ENCODE assay signal across 8 mouse cellular contexts in genomic region chr6:70797581-70798251, GRCm38 (mm10). TPM values are rescaled to one million over a fixed set of nuclear protein-coding genes. Genes with fewer than 3 reads are reported as not detected.
DNase-seq lines count a peak whose midpoint lies in the region; ATAC-seq and TF ChIP-seq lines count a peak whose summit lies in the region.

No protein-coding gene starts in this region.

- peaks cover 0 to 2% of the 10 kb centered on the region in 2 experiments; a peak in 1 of 4 replicates for H3K4me1 ChIP-seq in ES-E14 (ENCODE audit: control insufficient read depth in 2 of 2, insufficient read depth in 2 of 2, low read length in 2 of 2, poor library complexity in 1 of 2)
- H3K4me1 ChIP-seq in intestine, embryonic 15.5 days (replicated peaks): 0 out of 2 replicates have a peak, but pooled peaks cover 4% of the 10 kb centered on the region
- H3K4me1 ChIP-seq in liver, embryonic 14.5 days (replicated peaks; ENCODE audit: control insufficient read depth in 2 of 2, insufficient read depth in 2 of 2, low read length in 1 of 2): peaks cover 15 to 33% of the 10 kb centered on the region in 2 experiments

- in situ Hi-C loops in ES-E14 (cut with MboI; ENCODE audit: low sequenced_read_pairs in 2 of 2, unreplicated experiment in 2 of 2): no loop called here

- WGBS in intestine, embryonic 15.5 days: 18% methylated on average over 9 of the region's 9 CpGs
- 9% methylated on average over 9 of the region's 9 CpGs for WGBS in liver, embryonic 14.5 days (ENCODE audit: insufficient replicate concordance)

- no peak overlapping the region for H3K9ac ChIP-seq in ES-E14 (ENCODE audit: insufficient read depth, low read depth, low read length, poor library complexity, severe bottlenecking)
- H3K9ac ChIP-seq in intestine, embryonic 15.5 days: no peak overlapping the region
- no peak overlapping the region; the same call in 1 of the 2 replicates for H3K9ac ChIP-seq in liver, embryonic 14.5 days (replicated peaks)

- no peak for TF ChIP-seq EP300 in liver, embryonic 14.5 days (IDR thresholded peaks at IDR 0.05; ENCODE audit: low read depth)

- no peaks in the 10 kb centered on the region for H3K9me3 ChIP-seq in ES-E14 (ENCODE audit: control insufficient read depth, insufficient read depth, low read depth, low read length)
- H3K9me3 ChIP-seq in intestine, embryonic 15.5 days: no peaks in the 10 kb centered on the region
- no peaks in the 10 kb centered on the region for H3K9me3 ChIP-seq in liver, embryonic 14.5 days (ENCODE audit: control insufficient read depth, low read length)

- peak; percentile 67 for DNase-seq in 3T3-L1 (ENCODE audit: low read depth, low spot score)
- DNase-seq in ES-E14 (ENCODE audit: low read depth, low spot score): peak; percentile 50
- peak; percentile 58 for DNase-seq in cerebellum, adult 8-10 months
- peak; percentile 72 for DNase-seq in gastrocnemius, adult 18-20 months (ENCODE audit: low spot score)
- DNase-seq in liver, embryonic 14.5 days (ENCODE audit: low read depth in 3 of 3, low spot score in 3 of 3): peak; percentile 67 to 68 (median 68)
- DNase-seq in neural tube, embryonic 10.5 days (ENCODE audit: extremely low spot score, low spot score): peak; percentile 51
- peak; percentile 72 to 73 for DNase-seq in thymus, postnatal 36 days

- no peak overlapping the region for H3K27ac ChIP-seq in ES-E14 (ENCODE audit: insufficient read depth, low read depth, low read length, poor library complexity, severe bottlenecking)
- H3K27ac ChIP-seq in intestine, embryonic 15.5 days: no peak overlapping the region
- no peak overlapping the region for H3K27ac ChIP-seq in liver, embryonic 14.5 days

- peak; percentile 83 for ATAC-seq in intestine, embryonic 15.5 days
- peak; percentile 75 for ATAC-seq in liver, embryonic 14.5 days (ENCODE audit: insufficient read depth)

- H3K4me2 ChIP-seq in intestine, embryonic 15.5 days (replicated peaks): no peak overlapping the region
- H3K4me2 ChIP-seq in liver, embryonic 14.5 days (ENCODE audit: low read depth): peak overlapping the region; percentile 28; the same call in 1 of the 2 replicates

- TF ChIP-seq CTCF in liver, embryonic 14.5 days (IDR thresholded peaks at IDR 0.05; ENCODE audit: low read depth): peak; percentile 97

- no peak overlapping the region for H3K4me3 ChIP-seq in ES-E14 (ENCODE audit: insufficient read depth in 1 of 2, low read depth in 1 of 2, low read length in 2 of 2, poor library complexity in 1 of 2, severe bottlenecking in 1 of 2)
- no peak overlapping the region for H3K4me3 ChIP-seq in intestine, embryonic 15.5 days (replicated peaks)
- no peak overlapping the region for H3K4me3 ChIP-seq in liver, embryonic 14.5 days (ENCODE audit: insufficient read depth in 1 of 2, low read depth in 2 of 2, low read length in 2 of 2)

- H3K27me3 ChIP-seq in intestine, embryonic 15.5 days (replicated peaks): no peaks in the 10 kb centered on the region
- no peaks in the 10 kb centered on the region for H3K27me3 ChIP-seq in liver, embryonic 14.5 days (ENCODE audit: control insufficient read depth, insufficient read depth, low read length)

- no peaks in the 10 kb centered on the region for H3K36me3 ChIP-seq in ES-E14 (ENCODE audit: control insufficient read depth, insufficient read depth, low read length, poor library complexity, severe bottlenecking)
- no peaks in the 10 kb centered on the region for H3K36me3 ChIP-seq in intestine, embryonic 15.5 days
- no peaks in the 10 kb centered on the region for H3K36me3 ChIP-seq in liver, embryonic 14.5 days (replicated peaks; ENCODE audit: control insufficient read depth, insufficient read depth, low read depth)

TF ChIP-seq in ES-E14, 5 proteins besides CTCF, POLR2A, EP300 and RAD21:
- no peak for TF ChIP-seq ZC3H11A (IDR thresholded peaks at IDR 0.05; ENCODE audit: borderline replicate concordance, low read depth, low read length)
- no peak for TF ChIP-seq HCFC1 (IDR thresholded peaks at IDR 0.05; ENCODE audit: borderline replicate concordance, insufficient read depth, low read length)
- no peak for TF ChIP-seq CHD2 (IDR thresholded peaks at IDR 0.05; ENCODE audit: low read depth, low read length)
- no peak for TF ChIP-seq ZNF384 (IDR thresholded peaks at IDR 0.05; ENCODE audit: low read depth, low read length)

RNA-seq across cellular contexts. Expression of gene Rpia, which starts 5.7 kb away (rescaled TPM):
- 8.0 and 11.0 TPM in 2 replicates for total RNA-seq in ES-E14 (2012; rRNA removed)
- 10 to 100 TPM; 15.8 to 16.0 TPM for total RNA-seq in gastrocnemius, adult 18-20 months (2021)
- polyA plus RNA-seq in intestine, embryonic 15.5 days (2015; fragmentation: Nextera tagmentation; extraction: Ambion mirVana): 4.9 and 5.0 TPM in 2 replicates
- 24.4 and 36.7 TPM in 2 replicates for polyA plus RNA-seq in liver, embryonic 14.5 days (2012; rRNA removed)
- polyA plus RNA-seq in liver, embryonic 14.5 days (2014; fragmentation: Nextera tagmentation; extraction: Ambion mirVana): 4.5 and 4.7 TPM in 2 replicates

RNA-seq across cellular contexts. Expression of gene Eif2ak3, which starts 46.6 kb away (rescaled TPM):
- 33.9 and 53.9 TPM in 2 replicates for total RNA-seq in ES-E14 (2012; rRNA removed)
- 1 to 10 TPM; 2.7 to 3.9 TPM for total RNA-seq in gastrocnemius, adult 18-20 months (2021)
- polyA plus RNA-seq in intestine, embryonic 15.5 days (2015; fragmentation: Nextera tagmentation; extraction: Ambion mirVana): 9.7 and 9.9 TPM in 2 replicates
- 3.2 and 3.3 TPM in 2 replicates for polyA plus RNA-seq in liver, embryonic 14.5 days (2012; rRNA removed)
- polyA plus RNA-seq in liver, embryonic 14.5 days (2014; fragmentation: Nextera tagmentation; extraction: Ambion mirVana): 2.3 and 2.5 TPM in 2 replicates
